Mouse (Mus musculus) hindbrain, embryonic 11.5 days (tissue): Measurements from ENCODE around the gene Ublcp1. TPM values are rescaled to one million over a fixed set of nuclear protein-coding genes. Genes with fewer than 3 reads are reported as not detected.

Experiments used
- polyA plus RNA-seq: library from polyadenylated mRNA; unstranded; fragments of >200 nt; fragmentation: Nextera tagmentation; extraction: Ambion mirVana; gene quantifications from 2 replicates; pipeline ENCODE4 v1.2.1, GENCODE M21; 2014

Ublcp1 gene
- polyA plus RNA-seq, 1 experiment from 2014 or later, result 78.9 TPM

Other genes starting within 250 kb of the Ublcp1 start
- gene Il12b, start 70.4 kb downstream of the Ublcp1 start, polyA plus RNA-seq, result not detected in 2 replicates
- 129 and 147 TPM in 2 replicates for gene Rnf145, start 48.5 kb upstream of the Ublcp1 start, polyA plus RNA-seq
- 102 and 111 TPM in 2 replicates for gene Ebf1, start 146.8 kb upstream of the Ublcp1 start, polyA plus RNA-seq